Mouse (Mus musculus) kidney, postnatal 25 days (tissue): ENCODE measurements at regions not wholly inside any gene's neighbourhood (a gene's known extent, or its start where the extent isn't known, plus 50 kb on each side); places are given as distances from the start of the nearest gene placed in this dataset.

Experiments
- DNase-seq, 2 experiments: peaks; one replicate each; pipeline ENCODE4 v3.0.0; 2021; ENCODE audit warnings: mixed read lengths in 2 of 2

DNA sequence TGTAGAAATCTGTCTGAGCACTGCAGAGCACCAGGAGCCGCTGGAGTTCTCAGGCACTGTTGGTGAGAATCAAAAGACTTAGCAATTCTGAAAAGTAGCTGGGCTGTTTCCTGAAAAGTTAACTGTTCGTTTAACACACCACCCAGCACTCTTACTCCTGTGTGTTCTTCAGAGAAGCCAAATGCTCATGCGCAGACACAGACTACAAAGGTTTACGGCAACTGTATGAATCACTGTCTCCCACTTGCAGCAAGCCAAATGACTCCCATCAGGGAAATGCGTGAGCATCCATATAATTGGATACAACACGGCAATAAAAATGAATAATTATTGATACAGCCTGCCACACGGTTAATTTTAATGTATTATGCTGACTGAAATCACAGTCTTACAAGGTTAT is 220.0 kb upstream of the N4bp1 start:
- no peak for DNase-seq

- no peak for DNase-seq
These were observed 210.2 kb upstream of the N4bp1 start for GRCm38 (mm10) chr8:87095211-87095610.

DNA sequence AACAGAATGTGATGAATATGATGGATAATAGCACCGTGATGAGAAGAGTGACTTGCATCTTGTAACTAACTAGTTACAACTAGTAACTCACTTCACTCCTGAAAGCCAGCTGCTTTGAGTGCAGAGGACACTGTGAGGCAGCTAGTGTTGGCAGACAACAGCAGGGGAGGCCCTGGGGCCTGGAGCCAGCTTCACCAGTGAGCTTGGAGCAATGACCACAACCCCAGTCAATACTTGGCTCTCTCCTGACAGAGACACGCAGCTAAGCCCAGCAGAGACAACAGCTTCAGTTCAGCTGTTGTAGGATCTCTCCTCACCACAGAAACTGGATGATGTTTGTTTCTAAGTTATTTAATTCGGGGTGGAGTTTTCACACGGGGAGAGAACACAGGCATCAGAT is 209.6 kb upstream of the N4bp1 start:
- DNase-seq: no peak

DNA sequence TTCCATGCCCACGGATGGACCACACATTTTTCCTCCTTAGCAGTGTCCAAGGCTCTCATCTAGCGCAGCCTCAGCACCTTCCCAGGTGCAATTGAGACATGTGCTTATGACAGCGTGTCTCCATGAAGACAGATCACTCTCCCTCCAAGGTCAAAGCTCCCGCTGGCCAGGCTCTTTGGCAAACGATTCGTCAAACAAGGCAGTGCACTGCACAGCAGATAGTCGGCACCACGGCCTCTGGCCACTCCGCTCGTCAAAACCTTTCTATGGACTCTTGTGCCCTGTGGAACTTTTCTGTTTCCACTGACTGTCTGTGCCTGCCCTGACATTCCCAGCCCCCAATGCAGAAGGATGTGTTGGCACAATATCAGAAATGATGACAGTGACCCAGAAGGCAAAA is 208.7 kb upstream of the N4bp1 start:
- DNase-seq: no peak

- no peak for DNase-seq
These were observed 208.0 kb upstream of the N4bp1 start for GRCm38 (mm10) chr8:87093081-87093480.

DNA sequence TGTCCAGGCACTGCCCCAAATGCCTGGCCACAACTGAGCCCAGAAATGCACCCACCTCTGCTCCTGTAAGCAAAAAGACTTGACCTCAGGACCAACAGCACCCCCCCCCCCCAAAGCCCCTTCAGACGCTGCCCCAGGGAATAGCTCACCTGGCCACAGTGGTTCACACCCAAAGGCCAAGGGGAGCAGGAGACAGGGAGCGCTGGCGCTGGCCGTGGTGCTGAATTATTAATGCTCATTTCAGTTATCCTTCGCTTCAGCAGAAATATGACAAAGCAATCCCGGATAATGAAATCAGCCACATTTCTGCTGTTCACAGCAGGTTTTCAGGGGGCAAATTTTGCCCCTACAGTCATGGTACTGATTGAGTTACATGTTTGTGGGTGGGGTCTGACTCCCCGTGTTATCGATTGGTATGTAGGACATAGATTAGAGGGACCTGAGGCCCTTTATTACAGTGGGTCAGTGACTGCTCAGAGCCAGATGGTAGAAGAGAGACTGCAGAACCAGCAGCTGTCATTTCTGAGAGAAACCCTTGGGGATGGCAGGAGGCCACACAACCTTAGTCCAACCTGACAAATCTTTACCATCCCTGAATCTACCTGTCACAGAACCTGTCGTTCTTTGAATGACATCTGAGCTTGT is 202.5 kb upstream of the N4bp1 start:
- DNase-seq: peak in 1 of 2 experiments; percentile 45

GRCm38 (mm10) chr8:87078260-87078659 is 193.2 kb upstream of the N4bp1 start:
- no peak for DNase-seq

GRCm38 (mm10) chr8:87075921-87076320 is 190.9 kb upstream of the N4bp1 start:
- no peak for DNase-seq

DNA sequence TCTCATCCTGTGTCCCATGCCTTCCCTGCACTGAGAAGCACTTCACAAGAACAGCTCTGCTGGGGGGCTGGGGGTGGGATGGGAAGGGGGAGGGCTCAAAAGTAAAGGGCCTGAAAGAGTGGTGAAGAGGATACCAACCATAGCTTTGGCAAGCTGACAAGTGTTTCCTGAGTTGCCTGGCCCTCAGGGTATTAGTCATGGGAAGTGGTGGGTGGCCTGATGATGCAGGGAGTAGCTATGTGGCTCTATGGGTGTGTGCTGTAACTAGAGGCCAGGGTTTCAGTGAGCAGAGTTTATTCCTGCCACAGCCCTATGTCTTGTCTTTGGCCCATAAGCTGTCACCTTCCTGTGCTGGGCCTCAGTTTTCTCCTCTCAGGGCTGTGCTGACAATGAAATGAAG is 186.2 kb upstream of the N4bp1 start:
- no peak for DNase-seq

GRCm38 (mm10) chr8:87067106-87067505 is 182.0 kb upstream of the N4bp1 start:
- no peak for DNase-seq

GRCm38 (mm10) chr8:87064768-87065167 is 179.7 kb upstream of the N4bp1 start:
- no peak for DNase-seq

- DNase-seq: no peak
These were observed 179.2 kb upstream of the N4bp1 start for GRCm38 (mm10) chr8:87064250-87064747.

DNA sequence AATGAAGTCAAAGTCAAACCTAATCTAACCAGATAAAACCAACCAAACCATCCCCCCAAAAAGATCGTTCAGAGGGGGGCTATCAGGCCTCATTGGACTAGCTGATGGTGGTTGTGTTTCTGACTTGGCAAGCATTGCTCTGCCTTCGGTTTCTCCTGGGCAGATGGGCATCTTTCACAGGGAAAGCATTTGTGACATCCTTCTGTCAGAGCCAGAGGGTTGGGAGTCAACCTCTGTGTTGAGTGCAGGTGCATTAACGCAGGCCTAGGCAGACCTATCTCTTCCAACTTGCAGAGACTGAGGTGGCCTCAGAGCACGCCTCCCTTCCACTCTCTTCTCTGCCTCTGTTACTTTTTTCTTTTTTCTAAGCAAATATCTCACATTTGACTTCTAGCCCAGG is 178.5 kb upstream of the N4bp1 start:
- no peak for DNase-seq

DNA sequence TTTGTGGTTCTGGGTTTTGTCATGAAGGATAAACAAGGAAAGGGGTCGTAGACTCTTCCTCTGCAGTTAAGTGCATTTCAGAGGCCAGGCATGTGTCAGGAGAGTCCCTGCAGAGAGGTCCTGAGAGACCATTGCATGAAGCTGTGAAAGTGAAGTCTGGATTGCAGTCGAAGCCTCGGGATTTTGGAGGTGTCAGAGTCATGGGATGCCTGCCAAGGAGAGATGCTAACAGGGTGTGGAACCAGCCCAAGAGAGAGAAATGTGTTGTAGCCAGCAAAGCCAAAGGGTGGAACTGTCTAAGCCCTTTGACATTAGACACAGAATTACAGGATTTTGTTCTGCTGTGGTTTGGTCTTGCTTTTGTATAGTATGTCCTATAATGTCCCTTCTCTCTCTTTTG is 164.7 kb upstream of the N4bp1 start:
- DNase-seq: no peak

DNA sequence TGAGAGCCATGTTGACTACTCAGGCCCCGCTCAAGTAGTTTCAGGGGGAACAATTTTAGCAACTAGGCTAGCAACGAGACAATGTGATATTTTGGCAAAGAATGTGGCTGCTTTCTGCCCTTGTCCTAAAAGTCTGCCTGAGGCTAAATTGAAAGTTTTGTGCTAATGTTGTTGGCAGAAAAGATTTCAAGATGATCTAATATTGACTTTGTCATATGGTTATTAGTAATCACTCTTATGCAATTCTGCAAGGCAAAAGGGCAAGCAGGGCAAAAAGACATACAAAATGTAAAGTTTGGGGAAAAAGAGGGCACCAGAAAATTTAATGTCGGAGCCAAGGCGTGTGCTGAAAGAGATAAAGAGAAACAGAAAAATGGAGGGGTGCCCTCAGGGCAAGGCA is 164.1 kb upstream of the N4bp1 start:
- DNase-seq: no peak

GRCm38 (mm10) chr8:87046590-87046989 is 161.5 kb upstream of the N4bp1 start:
- DNase-seq: no peak

- DNase-seq: no peak
These were observed 158.0 kb upstream of the N4bp1 start for GRCm38 (mm10) chr8:87043016-87043415.

DNA sequence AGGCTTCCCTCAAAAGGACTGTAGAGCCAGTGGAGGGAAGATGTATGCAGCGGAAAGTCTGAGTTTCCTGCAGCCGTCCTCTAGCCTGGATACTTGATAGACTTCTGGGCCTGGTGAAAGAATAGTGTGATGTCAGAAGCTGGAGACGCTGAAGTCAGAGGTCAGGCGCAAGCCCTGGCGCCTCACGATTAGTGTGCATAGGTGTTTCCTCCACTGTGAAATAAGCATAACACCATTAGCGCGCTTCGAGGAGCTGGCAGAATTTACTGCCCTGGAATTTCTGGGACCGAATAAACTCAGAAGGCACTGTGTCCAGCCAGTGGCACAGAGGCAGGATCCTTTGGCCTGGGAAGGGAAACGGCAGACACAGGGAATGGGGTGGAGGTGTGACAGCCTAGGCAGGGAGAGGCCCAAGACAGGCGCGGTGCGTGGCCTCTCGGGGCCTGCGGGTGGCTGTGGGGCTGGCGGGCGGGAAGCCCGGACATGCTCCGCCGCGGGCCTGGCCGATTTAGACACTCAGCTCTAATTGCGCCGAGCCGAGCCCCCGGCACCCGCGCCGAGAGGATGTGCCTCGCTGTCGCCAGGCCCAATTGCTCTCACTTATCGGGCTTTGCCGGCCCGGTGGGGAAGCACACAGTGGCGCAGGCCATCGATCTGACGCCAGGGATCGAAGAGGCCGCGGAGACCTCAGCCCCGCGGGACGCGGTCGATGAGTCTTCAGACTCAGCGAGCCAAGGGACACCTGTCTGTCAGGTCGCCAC is 152.7 kb upstream of the N4bp1 start:
- no peak for DNase-seq

- no peak for DNase-seq
These were observed 150.9 kb upstream of the N4bp1 start for GRCm38 (mm10) chr8:87035996-87036395.

DNA sequence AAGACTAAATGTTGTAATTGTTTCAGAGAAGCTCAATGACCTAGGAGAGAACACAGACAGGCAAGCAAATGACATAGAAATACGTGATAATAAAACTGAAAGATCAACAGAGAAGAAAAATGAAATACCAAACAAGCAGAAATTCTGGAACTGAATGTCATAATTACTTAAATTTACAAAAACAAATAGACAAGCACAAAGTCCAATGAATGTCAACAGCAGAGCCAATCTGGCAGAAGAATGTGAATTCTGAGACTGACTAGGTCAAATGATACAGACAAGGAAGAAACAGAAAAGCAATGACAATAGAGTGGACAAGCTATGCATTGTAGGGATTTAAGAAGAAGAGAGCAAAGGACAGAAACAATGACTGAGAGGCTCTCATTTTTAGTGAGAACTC is 143.1 kb upstream of the N4bp1 start:
- DNase-seq: no peak

DNA sequence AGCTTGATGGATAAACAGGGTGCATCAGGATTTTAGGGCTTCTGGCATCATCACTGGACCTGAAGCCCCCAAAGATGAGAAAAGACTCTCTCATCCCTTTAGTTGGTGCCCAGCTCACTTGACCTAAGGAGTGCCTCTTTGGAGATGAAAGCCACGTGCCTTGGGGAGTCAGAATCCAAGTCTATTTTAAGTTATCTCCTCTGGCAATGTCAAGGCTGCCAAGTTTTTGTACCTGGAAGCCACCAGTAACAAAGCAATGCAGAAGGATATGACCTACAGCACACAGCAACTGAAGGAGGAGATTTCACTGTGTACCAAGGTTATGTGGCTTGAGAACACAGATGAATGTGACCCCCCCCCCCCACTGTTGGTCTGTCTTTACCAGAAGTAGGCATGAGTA is 140.9 kb upstream of the N4bp1 start:
- DNase-seq: no peak

GRCm38 (mm10) chr8:87019795-87020194 is 134.7 kb upstream of the N4bp1 start:
- no peak for DNase-seq

DNA sequence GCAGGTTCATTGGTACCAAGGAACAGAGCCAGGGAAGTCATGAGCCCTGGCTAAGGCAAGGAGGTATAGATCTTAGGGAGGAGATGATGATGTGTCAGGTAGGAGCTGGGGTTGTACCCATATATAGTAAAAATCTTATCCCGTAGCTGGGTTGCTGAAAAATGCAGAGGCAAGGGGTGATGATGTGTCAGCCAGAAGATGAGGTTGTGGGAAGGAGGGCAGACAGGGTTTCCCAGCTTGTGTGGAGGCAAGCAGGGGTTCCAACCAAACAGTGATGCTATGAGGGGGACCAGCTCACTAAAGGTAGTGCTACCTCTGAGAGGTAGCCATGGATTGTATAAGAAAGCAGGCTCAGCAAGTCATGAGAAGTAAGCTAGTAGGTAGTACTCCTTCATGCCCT is 90.5 kb upstream of the N4bp1 start:
- no peak for DNase-seq

DNA sequence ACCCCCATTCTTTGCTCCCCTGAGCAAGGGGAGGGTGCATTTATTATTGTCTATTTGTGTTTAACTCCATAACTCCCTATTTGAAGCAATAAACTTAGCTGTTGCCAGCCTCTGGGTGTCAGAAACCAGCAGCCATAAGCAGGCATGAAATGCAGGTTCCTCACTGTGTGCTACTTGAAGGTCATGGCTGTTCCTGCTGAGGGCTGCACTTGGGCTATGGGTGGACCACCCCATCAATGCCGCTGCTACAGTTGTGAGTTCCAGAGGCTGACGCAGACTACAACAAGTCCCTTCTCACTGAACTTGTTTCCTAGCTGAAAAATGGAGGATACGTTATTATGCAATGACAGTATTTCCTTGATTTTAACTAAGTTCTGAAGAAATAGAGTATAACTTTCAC is 86.7 kb upstream of the N4bp1 start:
- no peak for DNase-seq

GRCm38 (mm10) chr8:86969051-86969450 is 84.0 kb upstream of the N4bp1 start:
- no peak for DNase-seq
